Mouse (Mus musculus) CD4-positive naive resting alpha-beta T cell, adult 57 days (primary cell): Measurements from ENCODE around the gene Gpatch11. TPM values are rescaled to one million over a fixed set of nuclear protein-coding genes. Genes with fewer than 3 reads are reported as not detected.

Source experiments
- total RNA-seq: library from RNA; stranded (reverse); gene quantifications from one replicate; pipeline ENCODE4 v1.2.4, GENCODE M21; 2023

The Gpatch11 gene
- 31.8 TPM for total RNA-seq

GRCm38 (mm10) chr17:78834856-78835835, at the start of gene Gpatch11, which contains the start of gene Heatr5b:
Gene Gpatch11, plus strand, starts transcription at chr17:78835567.
Gene Heatr5b, minus strand, starts transcription at chr17:78835364.

GRCm38 (mm10) chr17:78882401-78883112, 47.2 kb downstream of the Gpatch11 start, which contains the start of gene Eif2ak2:
Gene Eif2ak2, minus strand, starts transcription at chr17:78882573.

Other genes starting within 250 kb of the Gpatch11 start
- 31.2 TPM for gene Strn, start 98.4 kb upstream of the Gpatch11 start, total RNA-seq
- gene Heatr5b, start 203 bp upstream of the Gpatch11 start, total RNA-seq: 33.5 TPM
- 17.1 TPM for gene Eif2ak2, start 47.0 kb downstream of the Gpatch11 start, total RNA-seq
- not detected for gene Sult6b1, start 71.4 kb downstream of the Gpatch11 start, total RNA-seq
- 7.9 TPM for gene Cebpzos, start 80.9 kb downstream of the Gpatch11 start, total RNA-seq
- 102 TPM for gene Cebpz, start 101.5 kb downstream of the Gpatch11 start, total RNA-seq
- 17.0 TPM for gene Ndufaf7, start 101.6 kb downstream of the Gpatch11 start, total RNA-seq
- 52.8 TPM for gene Prkd3, start 185.2 kb downstream of the Gpatch11 start, total RNA-seq
- gene Qpct, start 216.3 kb downstream of the Gpatch11 start, total RNA-seq: 4.3 TPM